Mouse (Mus musculus) forebrain, embryonic 10.5 days (tissue): ENCODE data around the gene Agrp. TPM values are rescaled to one million over a fixed set of nuclear protein-coding genes. Genes with fewer than 3 reads are reported as not detected.
"Not testable (repeated sequence)": the region's sequence is repeated elsewhere in the genome, so short reads cannot be mapped to it uniquely, and the experiment has no call there.

ENCODE experiments used
- DNase-seq: peaks from one replicate; pipeline ENCODE4 v3.0.0-alpha.2; 2017; ENCODE audit warnings: low spot score; ENCODE audit errors: extremely low spot score
- H3K27ac ChIP-seq: fragments of 300-500 bp; sonication (generic); 2 replicates; pipeline ENCODE4 v1.5.1; 2016; ENCODE audit warnings: mild to moderate bottlenecking
- H3K27me3 ChIP-seq: fragments of 300-500 bp; sonication (generic); 2 replicates; pipeline ENCODE4 v1.6.1; 2016; ENCODE audit warnings: mild to moderate bottlenecking; ENCODE audit not compliant: poor library complexity, severe bottlenecking
- H3K36me3 ChIP-seq: fragments of 300-500 bp; sonication (generic); replicated peaks from 2 replicates; pipeline ENCODE4 v1.6.1; 2016; ENCODE audit warnings: mild to moderate bottlenecking, moderate library complexity
- H3K4me1 ChIP-seq: fragments of 300-500 bp; sonication (generic); 2 replicates; pipeline ENCODE4 v1.6.1; 2016
- H3K4me3 ChIP-seq: fragments of 300-500 bp; sonication (generic); 2 replicates; pipeline ENCODE4 v1.5.1; 2016; ENCODE audit warnings: mild to moderate bottlenecking, moderate library complexity
- H3K9me3 ChIP-seq: fragments of 300-500 bp; sonication (generic); 2 replicates; pipeline ENCODE4 v1.6.1; 2016; ENCODE audit warnings: mild to moderate bottlenecking, moderate library complexity
- WGBS: fragments of 180-500 bp; shearing (Covaris S2); methylation state at CpG from one replicate; pipeline ENCODE4 v1.1.7; 2016; 5-methylcytosine and 5-hydroxymethylcytosine counted together
- polyA plus RNA-seq: library from polyadenylated mRNA; unstranded; fragments of >200 nt; fragmentation: Nextera tagmentation; extraction: Ambion mirVana; gene quantifications from 2 replicates; pipeline ENCODE4 v1.2.1, GENCODE M21; 2016

Agrp gene
- polyA plus RNA-seq, 1 experiment from 2014 or later: 0.38 TPM

DNA sequence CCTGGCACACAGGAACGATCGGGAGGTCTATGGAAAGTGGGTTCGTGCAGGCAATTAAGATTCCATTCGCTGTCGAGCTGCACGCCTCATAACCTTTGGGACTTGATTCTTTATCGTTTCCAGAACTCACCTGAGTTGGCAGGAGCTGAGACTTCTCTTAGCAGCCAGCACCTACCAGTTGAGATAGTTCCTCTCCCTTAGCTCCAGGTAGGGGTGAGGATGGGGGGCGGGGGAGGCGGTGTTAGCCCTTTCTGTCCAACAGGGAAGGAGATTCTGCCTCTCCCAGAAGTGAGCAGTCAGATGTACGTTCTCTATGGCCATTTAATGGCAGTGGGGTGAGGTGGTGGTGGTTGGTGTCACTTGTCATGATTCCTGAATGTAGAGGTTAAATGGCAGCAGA is 30.1 kb downstream of the Agrp start:
- Histone ChIP-seq H3K4me1 (peaks cover 38% of the 10 kb centered on the region), H3K4me3 (peak overlapping the region; percentile 88), H3K36me3 (no peaks in the 10 kb centered on the region), H3K27me3 (peaks cover 25% of the 10 kb centered on the region), H3K9me3 (no peaks in the 10 kb centered on the region), H3K27ac (peak overlapping the region; percentile 88)
- no peak for DNase-seq
- 7% methylated on average over 10 of the region's 10 CpGs for WGBS

DNA sequence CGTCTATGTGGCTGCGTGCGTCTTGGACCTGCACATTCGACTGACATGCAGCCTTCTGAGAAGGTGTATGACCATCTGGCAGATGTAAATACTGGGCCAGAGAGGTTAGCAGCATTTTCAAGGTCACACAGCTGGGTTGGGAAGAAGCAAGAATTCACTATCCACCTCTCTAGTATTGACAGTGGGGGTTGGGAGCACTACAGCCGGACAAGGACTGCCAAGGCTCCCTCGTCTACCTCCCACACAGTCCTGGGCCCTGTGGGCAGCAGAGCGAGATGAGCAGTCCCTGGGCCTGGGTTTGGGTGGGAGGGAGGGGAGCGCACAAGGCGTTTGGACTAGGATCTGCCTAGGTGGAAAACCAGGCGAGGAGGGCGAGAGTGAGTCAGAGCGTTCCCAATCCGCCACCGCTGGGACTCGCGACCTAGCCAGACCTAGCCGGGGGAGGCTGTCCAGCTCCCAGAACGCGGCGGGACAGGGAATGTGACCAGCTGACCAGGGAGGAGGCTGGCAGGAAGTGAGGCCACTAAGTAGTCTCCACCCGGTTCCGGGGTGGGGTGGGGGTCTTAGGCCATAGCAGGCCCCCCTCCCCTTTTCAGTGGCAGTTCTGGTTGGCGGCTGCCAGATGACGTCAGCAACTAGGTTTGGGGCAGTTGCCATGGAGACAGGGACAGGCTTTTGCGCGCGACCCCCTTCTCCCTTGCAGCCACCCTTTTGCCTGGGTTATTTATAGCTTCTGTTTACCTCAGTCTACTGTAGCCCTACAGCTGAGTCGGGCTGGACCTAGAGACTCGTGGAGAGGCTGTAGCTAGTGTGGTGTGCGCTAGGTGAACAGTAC is 30.8 kb downstream of the Agrp start:
- Histone ChIP-seq H3K4me3 (peak overlapping the region; percentile 88), H3K4me1 (peaks cover 38% of the 10 kb centered on the region), H3K27me3 (peaks cover 19% of the 10 kb centered on the region), H3K36me3 (no peaks in the 10 kb centered on the region), H3K27ac (peak overlapping the region; percentile 88), H3K9me3 (no peaks in the 10 kb centered on the region)
- 1% methylated on average over 30 of the region's 30 CpGs for WGBS
- DNase-seq: peak; percentile 84

DNA sequence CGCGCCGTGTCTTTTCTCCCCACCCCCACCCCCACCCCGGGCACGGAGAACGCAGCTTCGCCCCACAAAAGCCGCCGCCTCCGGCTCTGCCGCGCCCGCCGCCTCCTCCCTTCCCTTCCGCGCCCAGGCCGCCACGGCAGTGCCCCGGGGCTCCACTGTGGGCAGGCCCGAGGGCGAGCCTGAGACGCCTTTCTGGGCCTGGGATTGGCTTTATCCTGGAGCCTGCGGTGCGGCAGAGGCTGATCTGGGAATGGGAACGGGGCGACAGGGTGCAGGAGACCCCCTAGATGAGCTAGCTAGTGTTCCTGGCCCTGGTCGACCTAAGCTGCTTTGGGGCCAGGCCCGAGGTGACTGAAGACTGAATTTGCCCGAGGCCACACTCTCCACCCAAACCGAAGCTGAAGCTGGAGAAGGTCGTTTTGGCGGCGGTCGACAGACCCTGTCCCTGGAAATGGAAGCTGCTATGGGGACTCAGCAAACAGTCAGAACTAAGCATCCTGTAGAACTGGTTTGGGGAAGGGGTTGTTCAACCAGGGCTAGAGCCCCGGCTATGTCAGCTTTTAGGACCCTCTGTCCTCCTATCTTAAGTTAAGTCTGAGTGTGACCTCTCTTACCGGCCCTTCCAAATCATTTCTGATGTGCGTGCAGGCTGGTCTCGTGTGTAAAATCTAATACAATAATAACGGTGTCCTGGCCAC is 31.6 kb downstream of the Agrp start:
- Histone ChIP-seq H3K9me3 (no peaks in the 10 kb centered on the region), H3K27me3 (peaks cover 15% of the 10 kb centered on the region), H3K4me3 (peak overlapping the region; percentile 88), H3K4me1 (peaks cover 38% of the 10 kb centered on the region), H3K36me3 (no peaks in the 10 kb centered on the region), H3K27ac (peak overlapping the region; percentile 88)
- no peak for DNase-seq
- 2% methylated on average over 36 of the region's 39 CpGs for WGBS

DNA sequence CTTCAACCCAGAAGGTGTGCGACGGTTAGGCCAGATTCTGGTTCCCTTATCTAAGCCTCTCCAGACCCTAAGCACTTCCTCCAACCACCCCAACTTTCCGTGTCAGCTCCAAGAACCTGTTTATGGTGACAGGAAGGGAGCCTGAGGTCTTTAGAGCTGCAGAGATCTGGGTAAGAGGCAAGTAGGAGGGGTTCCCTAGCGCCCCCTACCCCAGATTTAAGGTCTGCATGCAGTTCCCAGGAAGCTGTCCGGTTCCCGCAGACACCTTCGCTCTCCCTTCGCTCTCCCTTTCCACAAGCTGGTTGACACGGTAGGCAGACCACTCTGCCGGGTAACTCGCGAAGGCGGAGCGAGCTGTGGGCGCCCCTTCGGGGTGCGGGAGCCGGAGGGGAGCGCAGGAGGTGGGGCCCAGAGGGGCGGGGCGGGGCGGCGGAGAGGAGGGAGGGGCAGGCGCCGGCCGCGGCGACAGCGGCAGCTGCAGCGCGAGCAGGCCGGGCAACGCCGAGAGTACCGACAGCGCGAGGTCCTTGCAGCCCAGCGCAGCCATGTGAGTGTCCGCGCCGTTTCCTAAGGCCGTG is 32.3 kb downstream of the Agrp start, which contains the start of gene Ripor1:
TSS of gene Ripor1 (plus strand) at position 452 of the 578 bp plus-strand sequence.
- Histone ChIP-seq H3K27me3 (peaks cover 15% of the 10 kb centered on the region), H3K4me1 (peaks cover 38% of the 10 kb centered on the region), H3K36me3 (no peaks in the 10 kb centered on the region), H3K9me3 (no peaks in the 10 kb centered on the region), H3K4me3 (peak within 1 kb of the TSS; percentile 88), H3K27ac (peak within 1 kb of the TSS; percentile 88)
- peak; percentile 80 for DNase-seq
- 2% methylated on average over 42 of the region's 42 CpGs for WGBS

DNA sequence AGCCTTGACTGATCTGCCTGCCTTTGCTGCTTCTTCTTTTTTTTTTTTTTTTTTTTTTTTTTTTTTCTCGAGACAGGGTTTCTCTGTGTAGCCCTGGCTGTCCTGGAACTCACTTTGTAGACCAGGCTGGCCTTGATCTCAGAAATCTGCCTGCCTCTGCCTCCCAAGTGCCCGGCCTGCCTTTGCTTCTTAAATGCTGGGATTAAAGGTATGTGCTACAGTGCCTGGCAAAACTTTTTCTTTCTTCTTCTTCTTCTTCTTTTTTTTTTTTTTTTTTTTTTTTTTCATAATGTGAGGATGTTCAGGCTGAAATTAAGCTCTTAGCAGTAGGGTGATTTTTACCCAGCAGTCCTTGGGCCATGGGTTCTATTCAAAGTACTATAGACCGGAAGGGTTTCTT is 34.7 kb downstream of the Agrp start:
- not testable (repeated sequence) for H3K27ac ChIP-seq, DNase-seq, H3K9me3 ChIP-seq, H3K36me3 ChIP-seq, H3K4me3 ChIP-seq
- Histone ChIP-seq H3K27me3 (peaks cover 15% of the 10 kb centered on the region), H3K4me1 (peaks cover 34% of the 10 kb centered on the region)
- 91% methylated on average over 2 of the region's 3 CpGs for WGBS

DNA sequence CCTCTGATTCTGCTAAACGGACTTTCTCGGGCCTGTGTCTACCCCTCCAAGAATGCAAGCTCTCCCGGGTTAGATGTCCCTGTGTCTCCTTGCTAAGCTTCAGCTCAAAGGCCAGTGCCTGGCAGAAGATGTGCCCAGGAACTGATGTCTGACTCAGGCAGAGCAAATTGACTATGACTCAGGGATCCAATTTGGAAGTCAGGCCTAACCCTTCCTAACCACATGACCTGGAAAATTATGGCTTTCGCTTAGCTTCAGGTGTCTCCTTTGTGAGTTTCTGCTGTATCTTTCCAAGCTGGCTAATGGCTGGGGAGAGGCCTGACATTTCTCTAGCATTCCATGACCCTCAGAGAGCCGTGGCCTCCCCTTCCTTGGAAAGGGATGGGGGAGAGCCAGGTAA is 35.9 kb downstream of the Agrp start:
- H3K4me3 ChIP-seq: no peak overlapping the region
- H3K27me3 ChIP-seq: peaks cover 15% of the 10 kb centered on the region
- 76% methylated on average over 5 of the region's 5 CpGs for WGBS
- DNase-seq: no peak
- H3K4me1 ChIP-seq: peaks cover 29% of the 10 kb centered on the region
- no peaks in the 10 kb centered on the region for H3K9me3 ChIP-seq
- no peaks in the 10 kb centered on the region for H3K36me3 ChIP-seq
- H3K27ac ChIP-seq: no peak overlapping the region

DNA sequence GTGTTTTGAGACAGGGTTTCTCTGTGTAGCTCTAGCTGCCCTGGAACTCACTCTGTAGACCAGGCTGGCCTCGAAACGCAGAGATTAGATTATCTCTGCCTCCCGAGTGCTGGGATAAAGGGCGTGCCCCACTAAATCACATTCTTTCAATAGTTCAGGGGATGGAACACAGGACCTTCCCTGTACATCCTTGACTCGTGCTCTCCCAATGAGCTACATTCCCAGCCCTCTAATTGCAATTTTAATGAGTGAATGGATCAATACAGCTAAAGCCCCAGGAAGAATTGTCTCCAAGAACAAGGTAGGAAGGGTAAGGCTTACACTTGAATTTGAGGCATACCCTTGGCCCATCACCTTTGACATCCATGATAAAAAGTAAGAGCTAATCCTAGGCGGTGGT is 38.4 kb downstream of the Agrp start:
- H3K9me3 ChIP-seq: no peaks in the 10 kb centered on the region
- peaks cover 35% of the 10 kb centered on the region for H3K27me3 ChIP-seq
- H3K27ac ChIP-seq: no peak overlapping the region
- no peaks in the 10 kb centered on the region for H3K36me3 ChIP-seq
- H3K4me1 ChIP-seq: peaks cover 17% of the 10 kb centered on the region
- 80% methylated on average over 6 of the region's 6 CpGs for WGBS
- no peak for DNase-seq
- H3K4me3 ChIP-seq: no peak overlapping the region

DNA sequence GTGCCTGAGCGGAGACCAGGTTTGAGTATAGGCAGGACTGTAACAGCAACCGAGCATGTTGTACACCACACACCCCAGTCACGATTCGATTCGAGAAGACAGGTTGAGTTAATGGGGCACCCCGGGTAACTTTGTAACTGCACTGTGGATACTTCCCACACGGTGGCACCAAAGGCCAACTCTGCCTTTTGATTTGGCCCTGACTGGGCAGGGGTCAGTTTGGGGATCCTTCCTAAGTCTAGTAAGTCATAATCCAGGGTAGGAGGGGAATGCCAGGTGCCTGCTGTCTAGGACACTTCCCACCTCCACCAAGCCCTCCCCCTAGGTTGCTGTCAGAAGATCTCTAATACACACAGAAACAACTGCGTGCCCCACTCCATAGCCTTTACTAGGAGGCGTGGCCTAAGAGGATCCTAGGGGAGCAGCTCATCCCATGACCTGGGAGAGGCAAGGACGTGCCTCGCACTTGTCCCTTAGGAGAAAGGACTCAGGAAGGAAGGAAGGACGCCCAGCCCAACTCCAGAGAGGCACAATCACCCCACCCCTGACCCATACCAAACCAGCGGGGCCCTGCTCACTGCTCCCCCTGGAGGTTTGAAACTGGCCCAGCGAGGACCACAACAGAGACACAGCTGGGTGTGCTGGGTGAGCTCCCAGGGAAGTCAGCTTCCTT is 40.7 kb downstream of the Agrp start:
- no peaks in the 10 kb centered on the region for H3K9me3 ChIP-seq
- H3K4me1 ChIP-seq: peaks cover 20% of the 10 kb centered on the region
- H3K4me3 ChIP-seq: peak overlapping the region; percentile 30
- 3% methylated on average over 14 of the region's 14 CpGs for whole genome bisulfite sequencing
- no peaks in the 10 kb centered on the region for H3K36me3 ChIP-seq
- DNase-seq: peak; percentile 51
- H3K27ac ChIP-seq: no peak overlapping the region
- H3K27me3 ChIP-seq: peaks cover 27% of the 10 kb centered on the region

DNA sequence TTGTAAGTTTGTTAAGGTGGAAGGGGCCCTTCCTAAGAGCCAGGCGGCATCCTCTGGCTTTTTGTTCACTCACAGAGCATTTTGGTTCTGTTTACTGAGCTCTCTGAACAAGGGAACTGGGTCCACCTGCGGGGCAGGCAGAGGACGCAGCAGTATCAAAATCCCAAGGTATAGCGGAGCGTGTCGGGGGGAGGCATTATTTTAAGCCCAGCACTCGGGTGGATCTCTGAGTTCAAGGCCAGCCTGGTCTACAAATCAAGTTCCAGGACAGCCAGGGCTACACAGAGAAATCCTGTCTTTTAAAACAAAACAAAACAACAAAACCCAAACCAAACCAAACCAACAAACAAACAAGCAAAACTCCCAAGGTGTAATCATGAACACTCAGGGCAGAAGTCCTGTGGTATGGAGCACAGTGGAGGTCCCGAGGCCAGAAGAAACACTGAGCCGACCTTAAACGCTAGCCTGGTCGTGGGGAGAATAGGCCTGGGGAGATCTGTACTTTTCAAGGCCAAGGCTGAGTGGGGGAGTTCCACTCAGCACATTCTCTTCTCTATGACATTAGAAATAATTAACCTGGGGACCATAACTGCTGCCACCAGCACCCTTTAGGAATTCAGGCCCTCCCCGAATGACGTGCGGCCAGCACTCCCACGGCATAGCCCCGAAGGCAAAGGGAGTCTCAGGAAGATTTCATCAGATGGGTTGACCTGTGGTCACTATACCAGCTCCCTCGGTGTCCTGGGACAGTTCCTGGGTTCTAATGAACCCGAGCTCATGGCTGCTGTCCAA is 42.5 kb downstream of the Agrp start:
- WGBS: 78% methylated on average over 18 of the region's 18 CpGs
- H3K27me3 ChIP-seq: peaks cover 27% of the 10 kb centered on the region
- no peak for DNase-seq
- no peak overlapping the region for H3K27ac ChIP-seq
- no peak overlapping the region for H3K4me3 ChIP-seq
- H3K9me3 ChIP-seq: no peaks in the 10 kb centered on the region
- H3K36me3 ChIP-seq: no peaks in the 10 kb centered on the region
- peaks cover 20% of the 10 kb centered on the region for H3K4me1 ChIP-seq

DNA sequence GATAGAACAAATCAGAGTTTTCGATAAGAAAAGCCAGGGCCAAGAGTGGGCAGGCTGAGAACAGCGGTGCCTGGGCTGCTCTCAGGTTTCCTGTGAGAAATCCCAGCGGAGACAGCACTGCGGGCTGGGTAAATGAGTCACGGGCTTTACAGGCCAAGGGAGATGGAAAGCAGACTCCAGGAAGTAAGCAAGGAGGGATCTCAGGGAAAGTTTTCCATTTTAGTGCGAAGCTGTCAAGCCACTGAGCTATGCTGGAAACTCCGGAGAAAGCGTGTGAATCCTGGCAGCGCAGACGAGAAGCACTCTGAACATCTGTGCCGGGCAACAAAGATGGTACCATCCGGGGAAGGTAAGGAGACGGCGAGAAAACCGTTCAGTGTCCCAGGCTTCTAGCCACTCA is 43.3 kb downstream of the Agrp start:
- 37% methylated on average over 15 of the region's 15 CpGs for WGBS
- no peak for DNase-seq
- H3K36me3 ChIP-seq: no peaks in the 10 kb centered on the region
- peak overlapping the region; percentile 36; the same call in 1 of the 2 replicates for H3K27ac ChIP-seq
- H3K4me1 ChIP-seq: peaks cover 20% of the 10 kb centered on the region
- H3K9me3 ChIP-seq: no peaks in the 10 kb centered on the region
- peak overlapping the region; percentile 13 for H3K4me3 ChIP-seq
- peaks cover 27% of the 10 kb centered on the region for H3K27me3 ChIP-seq

DNA sequence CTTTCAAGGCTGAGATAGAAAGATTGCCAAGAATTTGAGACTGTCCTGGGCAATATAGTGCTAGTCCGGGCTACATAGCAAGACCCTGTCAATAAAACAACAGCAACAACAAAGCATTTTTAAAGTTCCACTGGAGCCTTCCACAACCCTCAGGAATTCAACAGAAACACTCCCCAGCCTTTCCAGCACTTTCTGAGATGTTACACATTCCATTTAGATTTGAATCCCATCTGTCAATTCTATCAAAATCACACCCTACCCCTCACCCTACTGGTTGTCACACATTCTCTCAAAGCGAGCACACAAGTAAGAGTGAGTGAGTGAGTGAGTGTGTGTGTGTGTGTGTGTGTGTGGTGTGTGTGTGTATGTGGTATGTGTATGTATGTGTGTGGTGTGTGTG is 44.8 kb downstream of the Agrp start:
- no peak for DNase-seq
- WGBS: 89% methylated on average over 2 of the region's 2 CpGs
- Histone ChIP-seq H3K27me3 (peaks cover 27% of the 10 kb centered on the region), H3K9me3 (no peaks in the 10 kb centered on the region), H3K27ac (no peak overlapping the region), H3K4me3 (no peak overlapping the region), H3K4me1 (peaks cover 20% of the 10 kb centered on the region), H3K36me3 (no peaks in the 10 kb centered on the region)

DNA sequence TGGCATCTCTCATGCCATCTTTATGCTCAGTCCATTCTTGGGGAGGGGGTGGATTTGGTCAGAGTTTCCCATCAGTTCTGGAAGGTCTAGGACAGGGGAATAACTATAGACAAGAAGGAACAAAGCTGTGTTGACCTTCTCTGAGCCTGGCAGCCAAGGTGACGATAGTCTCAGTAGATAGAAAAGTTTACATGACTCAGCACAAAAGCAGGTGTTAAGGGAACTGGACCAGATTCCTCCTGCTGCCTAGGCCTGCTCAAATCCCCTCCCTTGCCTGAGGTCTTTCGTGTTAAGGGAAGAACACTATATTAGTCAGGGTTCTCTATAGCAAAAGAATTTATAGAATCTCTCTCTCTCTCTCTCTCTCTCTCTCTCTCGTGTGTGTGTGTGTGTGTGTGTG is 57.5 kb downstream of the Agrp start:
- no peak for DNase-seq
- no peak overlapping the region for H3K27ac ChIP-seq
- 78% methylated on average over 3 of the region's 3 CpGs for WGBS
- H3K9me3 ChIP-seq: no peaks in the 10 kb centered on the region
- H3K4me1 ChIP-seq: no peaks in the 10 kb centered on the region
- no peaks in the 10 kb centered on the region for H3K27me3 ChIP-seq
- no peaks in the 10 kb centered on the region for H3K36me3 ChIP-seq
- no peak overlapping the region for H3K4me3 ChIP-seq
